Mouse (Mus musculus) liver, embryonic 11.5 days (tissue): ENCODE measurements at regions not wholly inside any gene's neighbourhood (a gene's known extent, or its start where the extent isn't known, plus 50 kb on each side); places are given as distances from the start of the nearest gene placed in this dataset.

ENCODE experiments used
- ATAC-seq: fragments of 200-750 bp; cut with Nextera tagmentation; replicated peaks from 2 replicates; pipeline ENCODE4 v1.8.0; 2017; ENCODE audit warnings: moderate number of reproducible peaks, mild to moderate bottlenecking, moderate TSS enrichment, moderate library complexity; ENCODE audit not compliant: low FRiP score
- DNase-seq: peaks from one replicate; pipeline ENCODE4 v3.0.0-alpha.2; 2017; ENCODE audit warnings: low spot score
- H3K27ac ChIP-seq: fragments of 300-500 bp; sonication (generic); 2 replicates; pipeline ENCODE4 v1.5.1; 2014; ENCODE audit warnings: mild to moderate bottlenecking, low read depth, low read length, control low read depth
- H3K27me3 ChIP-seq: fragments of 300-500 bp; sonication (generic); replicated peaks from 2 replicates; pipeline ENCODE4 v1.6.1; 2014; ENCODE audit warnings: low read length, mixed read lengths; ENCODE audit not compliant: control insufficient read depth, insufficient read depth
- H3K36me3 ChIP-seq: fragments of 300-500 bp; sonication (generic); 2 replicates; pipeline ENCODE4 v1.6.1; 2014; ENCODE audit warnings: mild to moderate bottlenecking, low read length, moderate library complexity, mixed read lengths; ENCODE audit not compliant: control insufficient read depth, insufficient read depth
- H3K4me1 ChIP-seq: fragments of 300-500 bp; sonication (generic); replicated peaks from 2 replicates; pipeline ENCODE4 v1.6.1; 2014; ENCODE audit warnings: low read length, mixed read lengths; ENCODE audit not compliant: control insufficient read depth, insufficient read depth
- H3K4me2 ChIP-seq: fragments of 300-500 bp; sonication (generic); 2 replicates; pipeline ENCODE4 v1.6.1; 2014; ENCODE audit warnings: mild to moderate bottlenecking, control low read depth, moderate library complexity
- H3K4me3 ChIP-seq: fragments of 300-500 bp; sonication (generic); 2 replicates; pipeline ENCODE4 v1.5.1; 2014; ENCODE audit warnings: low read depth, low read length, control low read depth
- H3K9ac ChIP-seq: fragments of 300-500 bp; sonication (generic); 2 replicates; pipeline ENCODE4 v1.6.1; 2014; ENCODE audit warnings: low read depth, low read length, control low read depth
- H3K9me3 ChIP-seq: fragments of 300-500 bp; sonication (generic); 2 replicates; pipeline ENCODE4 v1.6.1; 2016; ENCODE audit warnings: low read length, inconsistent platforms, mixed read lengths; ENCODE audit not compliant: control insufficient read depth
- WGBS: fragments of 180-500 bp; shearing (Covaris S2); extraction: QIAGEN DNeasy Blood & Tissue Kit; methylation state at CpG from one replicate; pipeline ENCODE4 v1.1.7; 2014; 5-methylcytosine and 5-hydroxymethylcytosine counted together

- Histone ChIP-seq H3K27ac (no peak overlapping the region), H3K9me3 (no peaks in the 10 kb centered on the region), H3K9ac (no peak overlapping the region), H3K4me2 (no peak overlapping the region), H3K27me3 (no peaks in the 10 kb centered on the region), H3K4me1 (no peaks in the 10 kb centered on the region), H3K4me3 (no peak overlapping the region), H3K36me3 (no peaks in the 10 kb centered on the region)
- ATAC-seq (no peak), DNase-seq (no peak)
- WGBS: 37% methylated on average over 1 of the region's 1 CpGs
These were observed 145.9 kb downstream of the Fam84a start for GRCm38 (mm10) chr12:14005991-14006390.

- 43% methylated on average over 1 of the region's 1 CpGs for WGBS
These were observed 150.2 kb downstream of the Fam84a start for GRCm38 (mm10) chr12:14001672-14002071.

DNA sequence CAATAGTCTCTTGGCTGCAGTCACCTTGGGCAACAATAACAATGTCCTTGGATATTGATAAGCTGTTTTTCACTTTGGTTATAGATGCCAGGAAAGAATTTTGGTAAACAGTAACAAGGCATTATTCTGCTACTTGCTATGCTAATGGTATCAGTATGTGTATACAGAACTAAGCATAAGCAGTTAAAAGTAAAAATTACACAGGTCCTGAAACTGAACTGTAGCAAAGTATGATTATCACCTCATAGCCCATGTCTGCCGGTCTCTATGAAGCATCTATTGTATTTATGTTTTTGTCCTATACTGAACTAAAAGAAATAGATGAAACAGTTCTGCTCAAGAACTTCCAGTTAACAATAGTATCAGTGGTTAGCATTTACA, 167.5 kb downstream of the Fam84a start:
- no peaks in the 10 kb centered on the region for H3K4me1 ChIP-seq
- no peak for ATAC-seq
- H3K27ac ChIP-seq: no peak overlapping the region
- DNase-seq: no peak
- H3K36me3 ChIP-seq: no peaks in the 10 kb centered on the region
- no peaks in the 10 kb centered on the region for H3K27me3 ChIP-seq
- no peak overlapping the region for H3K4me3 ChIP-seq
- H3K4me2 ChIP-seq: no peak overlapping the region
- no peak overlapping the region for H3K9ac ChIP-seq
- WGBS: 86% methylated on average over 1 of the region's 1 CpGs
- no peaks in the 10 kb centered on the region for H3K9me3 ChIP-seq

More at GRCm38 (mm10) chr12:14001672-14002071, 150.2 kb downstream of the Fam84a start:
- H3K4me2 ChIP-seq: no peak overlapping the region
- H3K9ac ChIP-seq: no peak overlapping the region
- no peaks in the 10 kb centered on the region for H3K9me3 ChIP-seq
- no peaks in the 10 kb centered on the region for H3K27me3 ChIP-seq
- ATAC-seq: no peak
- no peak overlapping the region for H3K4me3 ChIP-seq
- H3K27ac ChIP-seq: no peak overlapping the region
- H3K4me1 ChIP-seq: no peaks in the 10 kb centered on the region
- DNase-seq: no peak
- H3K36me3 ChIP-seq: no peaks in the 10 kb centered on the region

- WGBS: 69% methylated on average over 7 of the region's 7 CpGs
- Histone ChIP-seq H3K27ac (no peak overlapping the region), H3K27me3 (no peaks in the 10 kb centered on the region), H3K4me1 (no peaks in the 10 kb centered on the region), H3K9ac (no peak overlapping the region), H3K4me3 (no peak overlapping the region), H3K36me3 (no peaks in the 10 kb centered on the region), H3K4me2 (no peak overlapping the region), H3K9me3 (no peaks in the 10 kb centered on the region)
- DNase-seq: no peak
- no peak for ATAC-seq
These were observed 168.0 kb downstream of the Fam84a start for GRCm38 (mm10) chr12:13983631-13984395.

- H3K4me3 ChIP-seq: no peak overlapping the region
- no peaks in the 10 kb centered on the region for H3K36me3 ChIP-seq
- H3K27ac ChIP-seq: no peak overlapping the region
- no peak for DNase-seq
- no peaks in the 10 kb centered on the region for H3K4me1 ChIP-seq
- no peaks in the 10 kb centered on the region for H3K9me3 ChIP-seq
- 77% methylated on average over 3 of the region's 3 CpGs for WGBS
- H3K4me2 ChIP-seq: no peak overlapping the region
- no peaks in the 10 kb centered on the region for H3K27me3 ChIP-seq
- H3K9ac ChIP-seq: no peak overlapping the region
- no peak for ATAC-seq
These were observed 187.3 kb downstream of the Fam84a start for GRCm38 (mm10) chr12:13964537-13964936.

GRCm38 (mm10) chr12:13939494-13939893, 212.4 kb downstream of the Fam84a start:
- 84% methylated on average over 4 of the region's 4 CpGs for WGBS
- Histone ChIP-seq H3K4me1 (no peaks in the 10 kb centered on the region), H3K4me2 (no peak overlapping the region), H3K9ac (no peak overlapping the region), H3K27me3 (no peaks in the 10 kb centered on the region), H3K36me3 (no peaks in the 10 kb centered on the region), H3K4me3 (no peak overlapping the region), H3K9me3 (no peaks in the 10 kb centered on the region), H3K27ac (no peak overlapping the region)
- ATAC-seq: no peak
- no peak for DNase-seq

GRCm38 (mm10) chr12:13921066-13921465, 230.8 kb downstream of the Fam84a start:
- WGBS: 67% methylated on average over 1 of the region's 1 CpGs
- H3K27me3 ChIP-seq: no peaks in the 10 kb centered on the region
- no peak for ATAC-seq
- no peaks in the 10 kb centered on the region for H3K36me3 ChIP-seq
- DNase-seq: no peak
- no peak overlapping the region for H3K4me2 ChIP-seq
- no peaks in the 10 kb centered on the region for H3K4me1 ChIP-seq
- no peak overlapping the region for H3K9ac ChIP-seq
- H3K4me3 ChIP-seq: no peak overlapping the region
- no peaks in the 10 kb centered on the region for H3K9me3 ChIP-seq
- H3K27ac ChIP-seq: no peak overlapping the region

DNA sequence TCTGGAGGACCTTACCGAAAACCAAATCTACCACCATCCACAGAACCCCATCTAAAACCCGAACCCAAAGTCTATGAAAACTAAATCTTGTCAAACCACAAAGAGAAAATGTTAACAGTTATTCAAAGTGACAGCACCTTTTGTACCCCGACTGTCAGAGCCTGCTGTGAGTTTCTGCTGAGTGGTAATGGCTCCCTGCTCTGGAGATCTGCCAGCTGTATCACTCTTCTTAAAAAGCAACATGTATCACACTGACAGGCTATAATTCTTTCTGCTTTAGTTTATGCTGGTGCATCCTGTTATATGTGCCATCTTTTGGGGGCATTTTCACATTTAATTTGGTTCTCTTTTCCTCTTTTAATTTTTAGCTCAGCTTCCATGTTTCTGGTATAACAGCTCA, 268.5 kb downstream of the Fam84a start:
- Histone ChIP-seq H3K27me3 (no peaks in the 10 kb centered on the region), H3K9ac (no peak overlapping the region), H3K36me3 (no peaks in the 10 kb centered on the region), H3K4me2 (no peak overlapping the region), H3K9me3 (no peaks in the 10 kb centered on the region), H3K27ac (no peak overlapping the region), H3K4me1 (no peaks in the 10 kb centered on the region), H3K4me3 (no peak overlapping the region)
- WGBS: 55% methylated on average over 3 of the region's 3 CpGs
- no peak for DNase-seq
- ATAC-seq: no peak

- no peak for DNase-seq
These were observed 282.7 kb downstream of the Fam84a start for GRCm38 (mm10) chr12:13869161-13869560.

More at GRCm38 (mm10) chr12:13869161-13869560, 282.7 kb downstream of the Fam84a start:
- Histone ChIP-seq H3K4me3 (no peak overlapping the region), H3K4me2 (no peak overlapping the region), H3K9me3 (no peaks in the 10 kb centered on the region), H3K9ac (no peak overlapping the region), H3K36me3 (no peaks in the 10 kb centered on the region), H3K27me3 (no peaks in the 10 kb centered on the region), H3K4me1 (no peaks in the 10 kb centered on the region), H3K27ac (no peak overlapping the region)
- 27% methylated on average over 1 of the region's 1 CpGs for WGBS
- no peak for ATAC-seq
